Mouse (Mus musculus) heart, embryonic 13.5 days (tissue): ENCODE results near the gene Gm21778. TPM values are rescaled to one million over a fixed set of nuclear protein-coding genes. Genes with fewer than 3 reads are reported as not detected.
"Not testable (repeated sequence)": the region's sequence is repeated elsewhere in the genome, so short reads cannot be mapped to it uniquely, and the experiment has no call there.

ENCODE experiments used
- ATAC-seq: fragments of 200-750 bp; cut with Nextera tagmentation; 2 replicates; pipeline ENCODE4 v1.8.0; 2017; ENCODE audit warnings: moderate TSS enrichment; ENCODE audit not compliant: insufficient number of reproducible peaks, low FRiP score, low TSS enrichment; ENCODE audit errors: extremely low read depth
- H3K27ac ChIP-seq: fragments of 300-500 bp; sonication (generic); replicated peaks from 2 replicates; pipeline ENCODE4 v1.5.1; 2015; ENCODE audit warnings: moderate library complexity, mild to moderate bottlenecking, inconsistent platforms
- H3K27me3 ChIP-seq: fragments of 300-500 bp; sonication (generic); replicated peaks from 2 replicates; pipeline ENCODE4 v1.6.1; 2015; ENCODE audit warnings: mild to moderate bottlenecking, inconsistent platforms
- H3K36me3 ChIP-seq: fragments of 300-500 bp; sonication (generic); 2 replicates; pipeline ENCODE4 v1.6.1; 2015; ENCODE audit warnings: mild to moderate bottlenecking, inconsistent platforms
- H3K4me1 ChIP-seq: fragments of 300-500 bp; sonication (generic); 2 replicates; pipeline ENCODE4 v1.6.1; 2015; ENCODE audit warnings: inconsistent platforms
- H3K4me2 ChIP-seq: fragments of 300-500 bp; sonication (generic); 2 replicates; pipeline ENCODE4 v1.6.1; 2015; ENCODE audit warnings: inconsistent platforms, mild to moderate bottlenecking, moderate library complexity
- H3K4me3 ChIP-seq: fragments of 300-500 bp; sonication (generic); 2 replicates; pipeline ENCODE4 v1.5.1; 2015; ENCODE audit warnings: moderate library complexity, mild to moderate bottlenecking, inconsistent platforms
- H3K9ac ChIP-seq: fragments of 300-500 bp; sonication (generic); 2 replicates; pipeline ENCODE4 v1.6.1; 2015; ENCODE audit warnings: inconsistent platforms, mild to moderate bottlenecking, moderate library complexity
- H3K9me3 ChIP-seq: fragments of 300-500 bp; sonication (generic); 2 replicates; pipeline ENCODE4 v1.6.1; 2016; ENCODE audit warnings: inconsistent platforms
- polyA plus RNA-seq: library from polyadenylated mRNA; unstranded; fragments of >200 nt; fragmentation: Nextera tagmentation; extraction: Ambion mirVana; gene quantifications from 2 replicates; pipeline ENCODE4 v1.2.1, GENCODE M21; 2015

Gm21778 gene
- polyA plus RNA-seq, result not detected in 2 replicates

DNA sequence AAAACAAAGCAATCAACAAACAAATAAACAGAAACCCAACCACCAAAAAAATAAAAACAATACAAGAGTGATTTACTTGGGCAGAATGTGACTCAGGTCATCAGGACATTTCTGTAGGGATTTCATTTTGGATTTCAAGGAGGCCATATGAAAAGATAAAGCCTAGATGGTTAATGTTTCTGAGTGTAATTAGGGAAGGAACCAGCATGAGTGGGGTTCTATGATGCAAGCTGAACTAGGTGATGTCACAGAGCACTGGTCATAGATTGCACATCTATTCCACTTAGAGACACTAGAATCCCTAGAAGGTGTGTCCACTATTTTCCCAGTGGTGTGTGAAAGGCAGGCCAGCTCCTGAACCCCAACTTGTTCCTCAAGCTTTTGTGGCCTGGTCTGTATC lies at the start of gene Gm21778:
Gene Gm21778 (plus strand): TSS at position 301 of the 400 bp plus-strand sequence.
- H3K36me3 ChIP-seq, H3K4me1 ChIP-seq, H3K9ac ChIP-seq, H3K27me3 ChIP-seq, H3K4me2 ChIP-seq, H3K27ac ChIP-seq, H3K9me3 ChIP-seq, ATAC-seq, H3K4me3 ChIP-seq: not testable (repeated sequence)

Other genes starting within 250 kb of the Gm21778 start
- not detected in 2 replicates for gene Gm20914, start 216.5 kb upstream of the Gm21778 start, polyA plus RNA-seq
- gene Gm28171, start 149.1 kb upstream of the Gm21778 start, polyA plus RNA-seq, result not detected in 2 replicates